24 mouse cellular contexts compared by ENCODE assay signal in the genomic region with DNA sequence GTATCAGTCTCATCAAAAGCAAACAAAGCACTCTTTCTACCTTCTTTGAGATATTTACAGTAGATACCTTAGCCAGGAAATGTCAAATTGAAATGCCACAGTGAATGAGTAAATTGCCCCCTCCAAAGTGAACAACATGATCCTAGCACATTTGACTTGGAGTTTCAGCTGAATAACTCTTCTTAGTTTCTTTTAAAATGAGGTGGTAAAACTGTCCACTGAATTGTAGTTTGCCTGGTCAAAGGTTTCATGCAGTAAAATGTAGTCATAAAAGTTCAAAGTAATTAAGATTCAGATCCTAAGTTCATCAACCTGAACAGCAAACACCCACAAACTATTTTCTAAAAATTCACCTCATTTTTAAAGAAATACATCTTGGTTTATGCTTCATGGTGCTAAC.
"Had no signal": no experiment of that assay in that cellular context is flagged by ENCODE, and none has a peak within 500 bp of the region (broad histone marks: within the 10 kb centered on the region; RNA-seq: fewer than 3 reads in every experiment).

No protein-coding gene starts in this region.

- H3K4me3 ChIP-seq: gastrocnemius, adult 2 months; heart, adult 2 months; heart, embryonic 13.5 days; heart, embryonic 15.5 days; hindbrain, embryonic 13.5 days; hindbrain, embryonic 15.5 days; limb, embryonic 13.5 days; limb, embryonic 15.5 days; liver, embryonic 12.5 days had no signal

- H3K36me3 ChIP-seq: heart, embryonic 13.5 days; heart, embryonic 15.5 days; hindbrain, embryonic 13.5 days; hindbrain, embryonic 15.5 days; limb, embryonic 13.5 days; limb, embryonic 15.5 days; liver, embryonic 12.5 days had no signal

- DNase-seq: gastrocnemius, adult 2 months; gastrocnemius, postnatal 14 days; gastrocnemius, postnatal 36 days; heart, adult 11 months; heart, adult 2 months; heart, postnatal 14 days; heart, postnatal 36 days; kidney, adult 18-20 months; kidney, adult 8-10 months; kidney, postnatal 14 days; kidney, postnatal 36 days; layer of hippocampus, adult 9-11 months; layer of hippocampus, postnatal 36 days; left cerebral cortex, postnatal 4 days had no signal

- H3K4me1 ChIP-seq: heart, embryonic 13.5 days; heart, embryonic 15.5 days; hindbrain, embryonic 13.5 days; hindbrain, embryonic 15.5 days; limb, embryonic 13.5 days; limb, embryonic 15.5 days; liver, embryonic 12.5 days had no signal

- ATAC-seq: hindbrain, postnatal 0 days; liver, embryonic 12.5 days had no signal

- H3K9ac ChIP-seq: heart, embryonic 13.5 days; heart, embryonic 15.5 days; hindbrain, embryonic 13.5 days; hindbrain, embryonic 15.5 days; limb, embryonic 13.5 days; limb, embryonic 15.5 days; liver, embryonic 12.5 days; liver, embryonic 14.5 days had no signal

- H3K4me2 ChIP-seq: heart, embryonic 11.5 days; heart, embryonic 13.5 days; heart, embryonic 15.5 days; hindbrain, embryonic 13.5 days; hindbrain, embryonic 15.5 days; limb, embryonic 13.5 days; limb, embryonic 15.5 days; liver, embryonic 12.5 days had no signal

- H3K27ac ChIP-seq: gastrocnemius, adult 2 months; heart, adult 2 months; heart, embryonic 13.5 days; heart, embryonic 15.5 days; hindbrain, embryonic 13.5 days; hindbrain, embryonic 15.5 days; hindbrain, postnatal 0 days; limb, embryonic 13.5 days; limb, embryonic 15.5 days; liver, embryonic 12.5 days; liver, embryonic 14.5 days had no signal

- H3K9me3 ChIP-seq: heart, embryonic 13.5 days; heart, embryonic 15.5 days; hindbrain, embryonic 13.5 days; hindbrain, embryonic 15.5 days; limb, embryonic 13.5 days; limb, embryonic 15.5 days; liver, embryonic 12.5 days had no signal

- H3K27me3 ChIP-seq: heart, embryonic 13.5 days; heart, embryonic 15.5 days; hindbrain, embryonic 13.5 days; hindbrain, embryonic 15.5 days; limb, embryonic 13.5 days; limb, embryonic 15.5 days; liver, embryonic 12.5 days had no signal
